1 mouse cellular context compared by ENCODE assay signal in the genomic region with DNA sequence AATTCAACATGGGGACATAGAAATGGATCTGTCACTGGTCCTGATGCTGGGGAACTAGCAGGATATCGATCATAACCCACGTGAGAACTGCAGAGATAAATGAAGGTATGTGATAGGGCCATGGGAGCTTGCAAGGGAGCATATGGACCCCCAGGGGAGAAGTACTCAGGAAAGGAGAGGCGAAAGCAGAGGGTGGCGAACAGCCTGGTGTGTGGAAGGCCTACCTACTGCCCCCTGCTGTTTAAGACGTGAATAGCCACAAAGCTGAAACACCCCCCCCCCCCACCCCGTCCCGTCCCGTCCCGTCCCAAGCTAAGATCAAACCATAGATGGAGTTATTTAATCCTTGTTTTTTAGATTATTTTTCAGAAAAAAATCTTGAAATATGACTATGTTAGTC.
TF ChIP-seq lines count a peak whose summit lies in the region.

No protein-coding gene starts in this region.

TF ChIP-seq in CH12.LX, 34 proteins besides CTCF, POLR2A, EP300 and RAD21:
- TF ChIP-seq ZNF384 (IDR thresholded peaks at IDR 0.05; ENCODE audit: low read depth, low read length) (no peak), SMC3 (IDR thresholded peaks at IDR 0.05; ENCODE audit: low read depth, low read length) (peak; percentile 37)
TF ChIP-seq in CH12.LX: peak in this region for 1.
